Mouse (Mus musculus) C2C12 (cell line): Measurements from ENCODE around the gene Tyw3. TPM values are rescaled to one million over a fixed set of nuclear protein-coding genes. Genes with fewer than 3 reads are reported as not detected.

Source experiments
- H3K27me3 ChIP-seq: one replicate; pipeline ENCODE4 v1.6.1; 2011; ENCODE audit not compliant: control insufficient read depth, insufficient read depth, insufficient read length
- H3K36me3 ChIP-seq: one replicate; pipeline ENCODE4 v1.6.1; 2011; ENCODE audit not compliant: control insufficient read depth, insufficient read depth
- H3K4me3 ChIP-seq: one replicate; pipeline ENCODE4 v1.5.1; 2011; ENCODE audit warnings: mild to moderate bottlenecking, control low read depth; ENCODE audit not compliant: poor library complexity, insufficient read depth, severe bottlenecking
- H3K79me2 ChIP-seq: one replicate; pipeline ENCODE4 v1.6.1; 2011; ENCODE audit not compliant: control insufficient read depth, insufficient read depth
- H3K79me3 ChIP-seq: one replicate; pipeline ENCODE4 v1.6.1; 2011; ENCODE audit warnings: low read depth, control low read depth
- H3ac ChIP-seq: one replicate; pipeline ENCODE3; 2011; ENCODE audit warnings: low read depth; ENCODE audit not compliant: control insufficient read depth, insufficient read length
- CEBPB ChIP-seq: IDR thresholded peaks from one replicate; pipeline ENCODE4 v1.6.1; 2011; ENCODE audit warnings: low read depth, mild to moderate bottlenecking, control low read depth, moderate library complexity
- CTCF ChIP-seq: IDR thresholded peaks from one replicate; pipeline ENCODE4 v1.5.1; 2011; ENCODE audit not compliant: control insufficient read depth, insufficient read depth, insufficient read length
- FOSL1 ChIP-seq: IDR thresholded peaks from one replicate; pipeline ENCODE4 v1.8.0; 2011; ENCODE audit warnings: mild to moderate bottlenecking, low read length; ENCODE audit not compliant: poor library complexity, insufficient read depth, severe bottlenecking
- MAX ChIP-seq: IDR thresholded peaks from one replicate; pipeline ENCODE4 v1.6.1; 2011; ENCODE audit warnings: mild to moderate bottlenecking, control low read depth
- MYOD1 ChIP-seq: IDR thresholded peaks from one replicate; pipeline ENCODE4 v1.6.1; 2011; ENCODE audit warnings: low read depth; ENCODE audit not compliant: control insufficient read depth, insufficient read length
- MYOG ChIP-seq: IDR thresholded peaks from one replicate; pipeline ENCODE4 v1.6.1; 2011; ENCODE audit not compliant: control insufficient read depth, insufficient read length; ENCODE audit errors: extremely low read depth
- USF1 ChIP-seq: IDR thresholded peaks from one replicate; pipeline ENCODE4 v1.6.1; 2011; ENCODE audit warnings: low read depth, mild to moderate bottlenecking, control low read depth, moderate library complexity
- polyA plus RNA-seq: library from polyadenylated mRNA; unstranded; fragments of >200 nt; fragmentation: generic; extraction: Trizol; gene quantifications from one replicate; pipeline ENCODE4 v1.2.1, GENCODE M21; 2012; ENCODE audit warnings: missing spikeins

Tyw3 gene
- polyA plus RNA-seq, 1 experiment: 7.3 TPM

- H3K27me3 ChIP-seq: no peaks in the 10 kb centered on the region
- peaks cover 9% of the 10 kb centered on the region for H3K36me3 ChIP-seq
- TF ChIP-seq USF1 (no peak), CTCF (no peak), MYOG (no peak), MYOD1 (no peak), CEBPB (no peak), FOSL1 (no peak), MAX (no peak)
- H3K79me2 ChIP-seq: no peaks in the 10 kb centered on the region
- H3ac ChIP-seq: no peak overlapping the region
- H3K79me3 ChIP-seq: no peaks in the 10 kb centered on the region
- no peak overlapping the region for H3K4me3 ChIP-seq
Measured at GRCm38 (mm10) chr3:154611888-154612287, 15.0 kb upstream of the Tyw3 start.

DNA sequence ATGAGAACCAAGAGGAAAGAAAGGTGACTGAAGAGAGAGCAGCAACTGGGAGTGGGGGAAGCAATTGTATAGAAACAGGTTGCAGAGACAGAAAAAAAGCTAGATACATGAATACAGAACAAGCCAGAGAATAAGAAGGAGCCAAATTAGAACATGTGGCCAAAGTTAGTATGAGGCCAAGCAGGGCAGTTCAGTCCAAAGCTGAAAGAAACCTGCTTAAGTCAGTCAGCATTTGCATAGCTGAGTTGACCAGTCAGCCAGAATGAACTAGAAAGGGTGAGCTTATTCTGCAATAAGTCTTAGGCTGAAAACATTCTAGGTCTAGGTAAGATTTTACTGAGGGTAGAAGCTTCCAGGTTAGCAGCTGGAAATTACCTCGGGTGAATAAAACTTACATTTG, 11.0 kb upstream of the Tyw3 start:
- TF ChIP-seq MYOD1 (no peak), CEBPB (no peak), USF1 (no peak), CTCF (no peak), MYOG (no peak), MAX (no peak), FOSL1 (no peak)
- Histone ChIP-seq H3K79me3 (no peaks in the 10 kb centered on the region), H3ac (no peak overlapping the region), H3K4me3 (no peak overlapping the region), H3K79me2 (no peaks in the 10 kb centered on the region), H3K36me3 (peaks cover 8% of the 10 kb centered on the region), H3K27me3 (no peaks in the 10 kb centered on the region)

DNA sequence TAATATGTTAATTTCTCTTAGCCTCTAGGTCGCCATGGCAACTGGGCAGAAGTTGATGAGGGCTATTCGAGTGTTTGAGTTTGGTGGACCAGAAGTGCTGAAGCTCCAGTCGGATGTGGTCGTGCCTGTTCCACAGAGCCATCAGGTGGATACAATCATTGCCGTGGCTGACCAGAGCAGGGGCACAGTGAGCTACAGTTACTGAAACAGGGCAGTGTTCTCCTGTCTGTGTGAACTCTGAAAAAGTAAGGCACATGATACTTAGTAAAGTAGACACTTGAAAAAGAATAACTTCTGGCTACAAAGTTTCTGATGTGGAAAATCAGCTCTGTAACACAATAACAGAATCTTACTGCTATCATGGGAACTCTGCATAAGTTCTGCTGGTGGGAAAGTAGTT, 8.0 kb upstream of the Tyw3 start:
- Histone ChIP-seq H3K36me3 (no peaks in the 10 kb centered on the region), H3K79me2 (no peaks in the 10 kb centered on the region), H3K27me3 (no peaks in the 10 kb centered on the region), H3K79me3 (no peaks in the 10 kb centered on the region), H3ac (no peak overlapping the region), H3K4me3 (no peak overlapping the region)
- TF ChIP-seq FOSL1 (no peak), MYOD1 (no peak), MYOG (no peak), CTCF (no peak), MAX (no peak), USF1 (no peak), CEBPB (no peak)

GRCm38 (mm10) chr3:154602141-154602540, 5.2 kb upstream of the Tyw3 start:
- Histone ChIP-seq H3K36me3 (no peaks in the 10 kb centered on the region), H3K79me3 (no peaks in the 10 kb centered on the region), H3K79me2 (no peaks in the 10 kb centered on the region), H3ac (no peak overlapping the region), H3K4me3 (no peak overlapping the region), H3K27me3 (no peaks in the 10 kb centered on the region)
- TF ChIP-seq CEBPB: no peak
- TF ChIP-seq MYOG: no peak
- no peak for TF ChIP-seq MAX
- no peak for TF ChIP-seq FOSL1
- TF ChIP-seq USF1: no peak
- TF ChIP-seq MYOD1: no peak
- TF ChIP-seq CTCF: no peak

- peak overlapping the region; percentile 80 for H3K4me3 ChIP-seq
- peak overlapping the region; percentile 74 for H3ac ChIP-seq
- H3K79me2 ChIP-seq: no peaks in the 10 kb centered on the region
- H3K36me3 ChIP-seq: peaks cover 11% of the 10 kb centered on the region
- H3K27me3 ChIP-seq: no peaks in the 10 kb centered on the region
- TF ChIP-seq MYOD1: no peak
- TF ChIP-seq CEBPB: no peak
- no peak for TF ChIP-seq MAX
- TF ChIP-seq FOSL1: no peak
- no peak for TF ChIP-seq CTCF
- no peak for TF ChIP-seq MYOG
- TF ChIP-seq USF1: no peak
- H3K79me3 ChIP-seq: peaks cover 1% of the 10 kb centered on the region
Measured at GRCm38 (mm10) chr3:154597561-154597960, 657 bp upstream of the Tyw3 start.

DNA sequence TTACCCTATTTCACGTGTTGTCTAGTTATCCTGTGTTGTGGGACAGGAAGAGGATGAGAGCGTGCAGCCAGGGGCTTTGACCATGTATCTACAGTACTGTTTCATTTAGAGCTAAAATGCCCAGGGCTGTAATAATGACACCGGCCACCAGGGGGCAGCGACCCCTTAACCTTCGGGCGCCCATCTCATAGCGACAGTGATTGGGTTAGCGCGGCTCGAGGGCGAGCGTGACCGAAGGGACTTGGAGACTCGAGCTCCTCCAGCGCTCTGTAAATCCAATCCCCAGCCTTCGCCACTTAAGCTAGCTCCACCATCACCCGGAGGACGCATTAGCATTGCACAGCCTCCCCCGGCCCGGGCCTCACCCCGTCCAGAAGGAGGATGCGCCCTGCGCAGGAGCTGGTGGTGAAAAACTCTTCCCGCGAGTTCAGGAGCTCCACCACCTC, 393 bp downstream of the Tyw3 start, which contains the start of gene Cryz:
TSS of gene Cryz (plus strand) at position 224 of the 446 bp plus-strand sequence.
- Histone ChIP-seq H3K27me3 (no peaks in the 10 kb centered on the region), H3K4me3 (peak within 1 kb of the TSS; percentile 80), H3K79me2 (no peaks in the 10 kb centered on the region), H3ac (peak within 1 kb of the TSS; percentile 95), H3K79me3 (peaks cover 1% of the 10 kb centered on the region), H3K36me3 (peaks cover 19% of the 10 kb centered on the region)
- TF ChIP-seq FOSL1 (no peak), CTCF (peak; percentile 72)
